Mouse (Mus musculus) megakaryocyte progenitor cell, adult 5-6 weeks (primary cell): ENCODE results near the gene Hdgf. TPM values are rescaled to one million over a fixed set of nuclear protein-coding genes. Genes with fewer than 3 reads are reported as not detected.
A peak's percentile ranks its signal among the peaks of the same experiment; 100 is the strongest.
"Not testable (repeated sequence)": the region's sequence is repeated elsewhere in the genome, so short reads cannot be mapped to it uniquely, and the experiment has no call there.

ENCODE experiments used
- ATAC-seq: replicated peaks from 2 replicates; pipeline ENCODE4 v1.8.0; 2016; ENCODE audit warnings: mild to moderate bottlenecking, moderate TSS enrichment, inconsistent platforms; ENCODE audit not compliant: poor library complexity
- total RNA-seq, 2 experiments: library from RNA; stranded (forward) in 1 of 2; stranded (reverse) in 1 of 2; fragments of 157-497, 149-512 nt in 1 of 2; fragments of 200-1000 nt in 1 of 2; gene quantifications; 2 replicates each; pipeline versions ENCODE4 v1.2.3 to v1.2.4; 2015 to 2017

Hdgf gene
- total RNA-seq (2015) (281 and 308 TPM in 2 replicates), total RNA-seq (2017) (348 and 456 TPM in 2 replicates)

- peak; percentile 70 for ATAC-seq
Observed at GRCm38 (mm10) chr3:87905880-87906485, at the start of gene Hdgf. Gene Hdgf, plus strand, starts transcription at chr3:87906321.

GRCm38 (mm10) chr3:87857666-87858065 lies 48.5 kb upstream of the Hdgf start:
- no peak for ATAC-seq

- peak; percentile 97 for ATAC-seq
Observed at GRCm38 (mm10) chr3:87859813-87860212, 46.3 kb upstream of the Hdgf start.

GRCm38 (mm10) chr3:87864111-87864510 lies 42.0 kb upstream of the Hdgf start:
- ATAC-seq = not testable (repeated sequence)

GRCm38 (mm10) chr3:87877730-87878129 lies 28.4 kb upstream of the Hdgf start:
- ATAC-seq = no peak

- ATAC-seq = no peak
Observed at GRCm38 (mm10) chr3:87884291-87884690, 21.8 kb upstream of the Hdgf start.

GRCm38 (mm10) chr3:87884708-87885251 lies 21.3 kb upstream of the Hdgf start:
- peak; percentile 34 for ATAC-seq

- peak; percentile 93 for ATAC-seq
Observed at GRCm38 (mm10) chr3:87885281-87886003, 20.7 kb upstream of the Hdgf start, which contains the start of gene Prcc. Gene Prcc, minus strand, starts transcription at chr3:87885608.

GRCm38 (mm10) chr3:87886004-87886365 lies 20.1 kb upstream of the Hdgf start:
- ATAC-seq = peak; percentile 9; the same call in 1 of the 2 replicates

- no peak for ATAC-seq
Observed at GRCm38 (mm10) chr3:87886416-87886815, 19.7 kb upstream of the Hdgf start.

GRCm38 (mm10) chr3:87887400-87887799 lies 18.7 kb upstream of the Hdgf start:
- ATAC-seq = not testable (repeated sequence)

- ATAC-seq = no peak
Observed at GRCm38 (mm10) chr3:87891481-87891880, 14.6 kb upstream of the Hdgf start.

GRCm38 (mm10) chr3:87893367-87893905 lies 12.7 kb upstream of the Hdgf start:
- 0 out of 2 replicates have a peak, but pooled peaks have one; percentile 6 for ATAC-seq

- ATAC-seq = no peak
Observed at GRCm38 (mm10) chr3:87899266-87899665, 6.9 kb upstream of the Hdgf start.

GRCm38 (mm10) chr3:87899776-87900175 lies 6.3 kb upstream of the Hdgf start:
- ATAC-seq = no peak

- ATAC-seq = peak; percentile 79
Observed at GRCm38 (mm10) chr3:87901036-87901624, 5.0 kb upstream of the Hdgf start.

- ATAC-seq = 0 out of 2 replicates have a peak, but pooled peaks have one; percentile 2
Observed at GRCm38 (mm10) chr3:87901959-87902358, 4.2 kb upstream of the Hdgf start.

GRCm38 (mm10) chr3:87903821-87904220 lies 2.3 kb upstream of the Hdgf start:
- no peak for ATAC-seq

GRCm38 (mm10) chr3:87906601-87906980 lies 470 bp downstream of the Hdgf start:
- ATAC-seq = no peak

GRCm38 (mm10) chr3:87906981-87907857 lies 1.1 kb downstream of the Hdgf start:
- no peak for ATAC-seq
